ENCODE assay signal across 11 mouse cellular contexts in the genomic region with DNA sequence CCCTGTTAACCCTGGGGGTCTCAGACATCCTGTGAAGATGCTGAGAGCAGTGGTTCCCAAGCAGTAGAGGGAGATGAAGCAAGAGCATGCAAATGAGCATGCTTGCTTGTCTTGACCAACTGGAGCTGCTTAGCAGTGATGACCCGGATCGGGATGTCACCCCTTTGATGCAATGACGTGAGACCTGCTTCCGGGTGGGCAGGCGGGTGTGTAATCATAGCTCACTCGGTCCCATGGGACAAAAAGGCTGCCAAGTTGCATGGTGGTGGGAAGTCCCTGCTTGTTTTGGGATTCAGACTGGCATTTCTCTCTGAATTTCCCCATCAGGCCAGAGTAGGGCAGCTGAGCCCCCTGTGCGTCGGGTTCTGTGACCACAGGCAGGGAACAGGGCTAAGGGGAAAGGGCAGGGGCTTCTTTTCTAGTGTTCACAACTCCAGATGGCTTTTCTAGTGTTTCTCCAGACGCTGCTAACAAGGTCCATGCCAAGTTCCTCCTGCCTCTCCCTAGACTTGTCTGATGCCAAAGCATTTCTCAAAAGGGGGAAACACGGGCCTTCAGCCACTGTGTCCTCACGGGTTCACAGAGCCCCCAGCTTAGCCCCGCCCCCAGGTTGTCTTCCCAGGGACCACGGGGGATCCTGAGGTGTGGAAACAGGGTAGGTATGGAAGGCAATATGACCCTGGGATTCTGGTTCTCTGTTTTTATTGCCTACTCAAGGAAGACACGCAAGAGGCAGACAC. TPM values are rescaled to one million over a fixed set of nuclear protein-coding genes. Genes with fewer than 3 reads are reported as not detected.
DNase-seq lines count a peak whose midpoint lies in the region; ATAC-seq lines count a peak whose summit lies in the region.
"Had no signal": no experiment of that assay in that cellular context is flagged by ENCODE, and none has a peak within 500 bp of the region (broad histone marks: within the 10 kb centered on the region; RNA-seq: fewer than 3 reads in every experiment).

No protein-coding gene starts in this region.

- H3K36me3 ChIP-seq in midbrain, embryonic 15.5 days (replicated peaks): no peaks in the 10 kb centered on the region
- H3K36me3 ChIP-seq: limb, embryonic 12.5 days; neural tube, embryonic 12.5 days had no signal

- no peak overlapping the region for H3K4me2 ChIP-seq in midbrain, embryonic 15.5 days
- H3K4me2 ChIP-seq: limb, embryonic 12.5 days; neural tube, embryonic 12.5 days had no signal

- H3K9ac ChIP-seq in midbrain, embryonic 15.5 days: no peak overlapping the region
- H3K9ac ChIP-seq: limb, embryonic 12.5 days; neural tube, embryonic 12.5 days had no signal

- no peaks in the 10 kb centered on the region for H3K9me3 ChIP-seq in midbrain, embryonic 15.5 days
- H3K9me3 ChIP-seq: limb, embryonic 12.5 days; neural tube, embryonic 12.5 days had no signal

- no peak overlapping the region for H3K4me3 ChIP-seq in midbrain, embryonic 15.5 days
- H3K4me3 ChIP-seq: limb, embryonic 12.5 days; neural tube, embryonic 12.5 days had no signal

- WGBS in midbrain, embryonic 15.5 days: 70% methylated on average over 14 of the region's 14 CpGs

- peak; percentile 74 for DNase-seq in kidney, postnatal 10 days
- DNase-seq in kidney, adult 18-20 months: no peak
- peak; percentile 53 for DNase-seq in MN1 (ENCODE audit: low spot score)
- DNase-seq in heart, adult 18-20 months: peak; percentile 74 to 81
- DNase-seq in heart, postnatal 4 days: peak; percentile 80
- no peak for DNase-seq in urinary bladder, adult 2 months (ENCODE audit: low spot score)
- DNase-seq: right cerebral cortex, postnatal 4 days had no signal

- no peak for ATAC-seq in CD4-positive, CD25-positive, alpha-beta regulatory T cell, adult 4 months
- ATAC-seq in midbrain, embryonic 15.5 days (replicated peaks): no peak

- no peak overlapping the region for H3K27ac ChIP-seq in midbrain, embryonic 15.5 days
- H3K27ac ChIP-seq: limb, embryonic 12.5 days; neural tube, embryonic 12.5 days had no signal

- no peaks in the 10 kb centered on the region for H3K4me1 ChIP-seq in midbrain, embryonic 15.5 days

- H3K27me3 ChIP-seq in midbrain, embryonic 15.5 days (replicated peaks): no peaks in the 10 kb centered on the region
- H3K27me3 ChIP-seq: neural tube, embryonic 12.5 days had no signal

RNA-seq across cellular contexts. Expression of a gene that starts 42.5 kb away (rescaled TPM):
- total RNA-seq in heart, adult 18-20 months (2021): under 1 TPM; 0.10 TPM
- total RNA-seq in heart, postnatal 4 days (2021): 1 to 10 TPM; 1.8 to 2.0 TPM
- polyA plus RNA-seq in CD4-positive, CD25-positive, alpha-beta regulatory T cell, adult 4 months (2017; shearing (Covaris generic)): 1 to 10 TPM; 1.8 to 2.7 TPM
- 2.5 and 2.8 TPM in 2 replicates for polyA plus RNA-seq in urinary bladder, adult 2 months (2012; rRNA removed)
- polyA plus RNA-seq in midbrain, embryonic 15.5 days (2015; fragmentation: Nextera tagmentation; extraction: Ambion mirVana): 0.05 TPM in 1 of 2 replicates, not detected in the other
- polyA plus RNA-seq: neural tube, embryonic 12.5 days had no signal

Comparison
In these comparisons a context has a peak if more than half of its experiments do, and no peak if none do; other contexts are left out.
1. DNase-seq: peak in kidney, postnatal 10 days (single experiment), MN1 (single experiment), heart, adult 18-20 months (2 of 2) and heart, postnatal 4 days (single experiment); none in kidney, adult 18-20 months (single experiment) and urinary bladder, adult 2 months (single experiment).